Mouse (Mus musculus) left cerebral cortex, adult 18-20 months (tissue): ENCODE results near the gene Men1. TPM values are rescaled to one million over a fixed set of nuclear protein-coding genes. Genes with fewer than 3 reads are reported as not detected.
A peak's percentile ranks its signal among the peaks of the same experiment; 100 is the strongest.

ENCODE experiments used
- DNase-seq, 2 experiments: peaks; one replicate each; pipeline ENCODE4 v3.0.0; 2021 to 2022; ENCODE audit warnings: low spot score in 2 of 2, mixed read lengths in 1 of 2
- total RNA-seq, 2 experiments: library from RNA; stranded (reverse); gene quantifications; 2 replicates each; pipeline ENCODE4 v1.2.3; 2021

Gene Men1
- total RNA-seq, 2 experiments from 2014 or later, result 62.4 to 74.5 TPM

GRCm38 (mm10) chr19:6363411-6364240, 28.8 kb downstream of the Men1 start, which contains the start of gene Sf1:
TSS of gene Sf1 (plus strand) at chr19:6363690.
- DNase-seq, result peak; percentile 99 to 100

GRCm38 (mm10) chr19:6364317-6364725, 29.5 kb downstream of the Men1 start:
- DNase-seq, result peak; percentile 88 to 91

- DNase-seq, result no peak
These were observed 30.1 kb downstream of the Men1 start for GRCm38 (mm10) chr19:6364842-6365241.

GRCm38 (mm10) chr19:6370175-6370574, 35.4 kb downstream of the Men1 start:
- DNase-seq, result no peak

GRCm38 (mm10) chr19:6372433-6372832, 37.7 kb downstream of the Men1 start:
- DNase-seq, result no peak

GRCm38 (mm10) chr19:6373539-6374400, 39.0 kb downstream of the Men1 start:
- DNase-seq, result peak; percentile 77 to 86

- DNase-seq, result no peak
These were observed 39.8 kb downstream of the Men1 start for GRCm38 (mm10) chr19:6374571-6374970.

GRCm38 (mm10) chr19:6375423-6376254, 40.9 kb downstream of the Men1 start:
- DNase-seq, result no peak

GRCm38 (mm10) chr19:6376255-6376564, 41.4 kb downstream of the Men1 start:
- peak in 1 of 2 experiments; percentile 55 for DNase-seq

- no peak for DNase-seq
These were observed 41.9 kb downstream of the Men1 start for GRCm38 (mm10) chr19:6376643-6377042.

- no peak for DNase-seq
These were observed 42.7 kb downstream of the Men1 start for GRCm38 (mm10) chr19:6377327-6378040.

- no peak for DNase-seq
These were observed 45.8 kb downstream of the Men1 start for GRCm38 (mm10) chr19:6380411-6381166.

GRCm38 (mm10) chr19:6381238-6381637, 46.5 kb downstream of the Men1 start:
- no peak for DNase-seq

- DNase-seq, result no peak
These were observed 47.6 kb downstream of the Men1 start for GRCm38 (mm10) chr19:6382323-6382924.

GRCm38 (mm10) chr19:6383470-6383869, 48.7 kb downstream of the Men1 start:
- DNase-seq, result no peak

- peak; percentile 55 to 57 for DNase-seq
These were observed 49.3 kb downstream of the Men1 start, which contains the start of gene Pygm for GRCm38 (mm10) chr19:6384128-6384527. TSS of gene Pygm (plus strand) at chr19:6384399.

- DNase-seq, result no peak
These were observed 50.2 kb downstream of the Men1 start for GRCm38 (mm10) chr19:6384954-6385353.

- DNase-seq, result no peak
These were observed 50.6 kb downstream of the Men1 start for GRCm38 (mm10) chr19:6385419-6385818.

- DNase-seq, result no peak
These were observed 51.0 kb downstream of the Men1 start for GRCm38 (mm10) chr19:6385821-6386220.
